Mouse (Mus musculus) CH12.LX (cell line): ENCODE measurements around the gene Cacnb2.

Experiments
- CTCF ChIP-seq, 2 experiments: IDR thresholded peaks in 1 of 2; conservative IDR thresholded peaks in 1 of 2; 2 replicates each; pipeline ENCODE4 v1.5.1; 2011 to 2012; ENCODE audit warnings: low read depth in 2 of 2, low read length in 2 of 2, improper control_type of control experiment in 1 of 2, inconsistent platforms in 1 of 2, mild to moderate bottlenecking in 1 of 2, moderate library complexity in 1 of 2
- EP300 ChIP-seq: IDR thresholded peaks from 2 replicates; pipeline ENCODE4 v1.6.1; 2011; ENCODE audit warnings: low read length, improper control_type of control experiment
- IRF4 ChIP-seq: IDR thresholded peaks from 2 replicates; pipeline ENCODE4 v1.6.1; 2014; ENCODE audit warnings: low read depth, mild to moderate bottlenecking, inconsistent platforms, low read length, improper control_type of control experiment
- KAT2A ChIP-seq: IDR thresholded peaks from 2 replicates; pipeline ENCODE4 v1.6.1; 2012; ENCODE audit warnings: low read length, improper control_type of control experiment, inconsistent platforms; ENCODE audit not compliant: insufficient replicate concordance
- MAX ChIP-seq: IDR thresholded peaks from 2 replicates; pipeline ENCODE4 v1.6.1; 2011; ENCODE audit warnings: low read length, improper control_type of control experiment
- POLR2A ChIP-seq: IDR thresholded peaks from 2 replicates; pipeline ENCODE4 v1.6.1; 2011; ENCODE audit warnings: low read depth, mild to moderate bottlenecking, improper control_type of control experiment, low read length
- ZC3H11A ChIP-seq: IDR thresholded peaks from 2 replicates; pipeline ENCODE4 v1.6.1; 2012; ENCODE audit warnings: low read depth, mild to moderate bottlenecking, inconsistent platforms, low read length, improper control_type of control experiment

DNA sequence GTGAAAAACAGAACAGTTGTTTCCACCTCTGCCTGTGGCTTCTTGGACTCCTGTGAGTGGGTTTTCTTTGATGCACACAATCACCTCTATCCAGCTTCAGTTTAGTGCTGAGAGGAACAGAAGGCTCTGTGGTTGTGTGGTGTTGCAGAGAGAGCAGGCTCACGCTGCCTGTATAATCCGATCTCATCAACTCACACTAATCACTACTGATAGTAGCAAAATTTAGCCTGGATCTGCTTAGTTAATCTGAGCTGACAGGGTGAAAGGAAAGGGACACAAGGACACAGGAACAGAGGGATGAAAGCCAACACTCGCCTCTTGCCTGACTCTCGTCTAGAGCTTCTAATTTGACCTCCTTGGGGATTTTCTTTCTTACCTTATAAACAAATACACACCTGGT, 160.0 kb downstream of the Cacnb2 start:
- TF ChIP-seq CTCF (conservative IDR thresholded peaks at IDR 0.05 in 1 of 2, IDR thresholded peaks at IDR 0.05 in 1 of 2; ENCODE audit: low read depth in 2 of 2, low read length in 2 of 2) (no peak), MAX (no peak), KAT2A (no peak), POLR2A (no peak), IRF4 (no peak), ZC3H11A (no peak), EP300 (no peak)
